Mouse (Mus musculus): ENCODE data around the gene Trappc6a. TPM values are rescaled to one million over a fixed set of nuclear protein-coding genes. Genes with fewer than 3 reads are reported as not detected.

Trappc6a gene
- polyA plus RNA-seq, 1 experiment: 57.3 TPM

GRCm38 (mm10) chr7:19562643-19563410, 54.6 kb downstream of the Trappc6a start, which contains the start of gene Ppp1r37:
Gene Ppp1r37, minus strand, starts transcription at chr7:19563076.
- H3K36me3 ChIP-seq (ENCODE audit: control insufficient read depth, insufficient read depth): peaks cover 4% of the 10 kb centered on the region
- peaks cover 37% of the 10 kb centered on the region for H3K79me2 ChIP-seq (ENCODE audit: control insufficient read depth, insufficient read depth)
- TF ChIP-seq CEBPB (IDR thresholded peaks at IDR 0.05; ENCODE audit: insufficient read depth, poor library complexity, severe bottlenecking) (no peak), USF1 (IDR thresholded peaks at IDR 0.05; ENCODE audit: low read depth) (no peak), SRF (IDR thresholded peaks at IDR 0.05; ENCODE audit: control insufficient read depth, insufficient read length, low read depth) (no peak), MAX (IDR thresholded peaks at IDR 0.05; ENCODE audit: low read depth) (no peak), MYOD1 (IDR thresholded peaks at IDR 0.05; ENCODE audit: control insufficient read depth in 1 of 3, insufficient read length in 2 of 3, low read depth in 2 of 3) (no peak), TCF12 (IDR thresholded peaks at IDR 0.05; ENCODE audit: insufficient read depth, poor library complexity, severe bottlenecking) (no peak), TCF3 (IDR thresholded peaks at IDR 0.05; ENCODE audit: insufficient read length, low read depth) (no peak), E2F4 (IDR thresholded peaks at IDR 0.05; ENCODE audit: insufficient read depth) (no peak), POLR2A (IDR thresholded peaks at IDR 0.05; ENCODE audit: insufficient read length, low read depth) (no peak), REST (IDR thresholded peaks at IDR 0.05; ENCODE audit: insufficient read depth, insufficient read length) (no peak), POLR2AphosphoS2 (IDR thresholded peaks at IDR 0.05; ENCODE audit: insufficient read length, low read depth) (no peak), MYOG (IDR thresholded peaks at IDR 0.05; ENCODE audit: control insufficient read depth in 1 of 3, insufficient read depth in 1 of 3, insufficient read length in 2 of 3, low read depth in 2 of 3) (no peak)
- H3K4me2 ChIP-seq (ENCODE audit: low read depth): peak within 1 kb of the TSS; percentile 90
- H3K4me3 ChIP-seq: peak within 1 kb of the TSS; percentile 85
- peak within 1 kb of the TSS; percentile 38 for H3ac ChIP-seq (ENCODE audit: control insufficient read depth, insufficient read length)
- no peaks in the 10 kb centered on the region for H3K27me3 ChIP-seq (ENCODE audit: control insufficient read depth, insufficient read depth, insufficient read length)

GRCm38 (mm10) chr7:19563884-19564283, 55.7 kb downstream of the Trappc6a start:
- H3K4me2 ChIP-seq (ENCODE audit: low read depth): no peak overlapping the region

GRCm38 (mm10) chr7:19564455-19564854, 56.3 kb downstream of the Trappc6a start:
- Histone ChIP-seq H3K36me3 (ENCODE audit: control insufficient read depth, insufficient read depth) (peaks cover 11% of the 10 kb centered on the region), H3K4me2 (ENCODE audit: low read depth) (no peak overlapping the region), H3K27me3 (ENCODE audit: control insufficient read depth, insufficient read depth, insufficient read length) (no peaks in the 10 kb centered on the region), H3ac (ENCODE audit: control insufficient read depth, insufficient read length) (no peak overlapping the region), H3K79me2 (ENCODE audit: control insufficient read depth, insufficient read depth) (peaks cover 32% of the 10 kb centered on the region), H3K4me3 (no peak overlapping the region)
- TF ChIP-seq MYOD1 (IDR thresholded peaks at IDR 0.05; ENCODE audit: control insufficient read depth in 1 of 3, insufficient read length in 2 of 3, low read depth in 2 of 3): no peak
- TF ChIP-seq POLR2AphosphoS2 (IDR thresholded peaks at IDR 0.05; ENCODE audit: insufficient read length, low read depth): no peak
- TF ChIP-seq E2F4 (IDR thresholded peaks at IDR 0.05; ENCODE audit: insufficient read depth): no peak
- no peak for TF ChIP-seq MAX (IDR thresholded peaks at IDR 0.05; ENCODE audit: low read depth)
- TF ChIP-seq TCF3 (IDR thresholded peaks at IDR 0.05; ENCODE audit: insufficient read length, low read depth): no peak
- no peak for TF ChIP-seq REST (IDR thresholded peaks at IDR 0.05; ENCODE audit: insufficient read depth, insufficient read length)
- TF ChIP-seq USF1 (IDR thresholded peaks at IDR 0.05; ENCODE audit: low read depth): no peak
- no peak for TF ChIP-seq MYOG (IDR thresholded peaks at IDR 0.05; ENCODE audit: control insufficient read depth in 1 of 3, insufficient read depth in 1 of 3, insufficient read length in 2 of 3, low read depth in 2 of 3)
- no peak for TF ChIP-seq SRF (IDR thresholded peaks at IDR 0.05; ENCODE audit: control insufficient read depth, insufficient read length, low read depth)
- no peak for TF ChIP-seq POLR2A (IDR thresholded peaks at IDR 0.05; ENCODE audit: insufficient read length, low read depth)
- no peak for TF ChIP-seq CEBPB (IDR thresholded peaks at IDR 0.05; ENCODE audit: insufficient read depth, poor library complexity, severe bottlenecking)
- no peak for TF ChIP-seq TCF12 (IDR thresholded peaks at IDR 0.05; ENCODE audit: insufficient read depth, poor library complexity, severe bottlenecking)

More at GRCm38 (mm10) chr7:19563884-19564283, 55.7 kb downstream of the Trappc6a start:
- no peaks in the 10 kb centered on the region for H3K27me3 ChIP-seq (ENCODE audit: control insufficient read depth, insufficient read depth, insufficient read length)
- peaks cover 5% of the 10 kb centered on the region for H3K36me3 ChIP-seq (ENCODE audit: control insufficient read depth, insufficient read depth)
- peaks cover 32% of the 10 kb centered on the region for H3K79me2 ChIP-seq (ENCODE audit: control insufficient read depth, insufficient read depth)
- TF ChIP-seq TCF12 (IDR thresholded peaks at IDR 0.05; ENCODE audit: insufficient read depth, poor library complexity, severe bottlenecking): no peak
- TF ChIP-seq USF1 (IDR thresholded peaks at IDR 0.05; ENCODE audit: low read depth): no peak
- TF ChIP-seq SRF (IDR thresholded peaks at IDR 0.05; ENCODE audit: control insufficient read depth, insufficient read length, low read depth): no peak
- no peak for TF ChIP-seq POLR2A (IDR thresholded peaks at IDR 0.05; ENCODE audit: insufficient read length, low read depth)
- H3ac ChIP-seq (ENCODE audit: control insufficient read depth, insufficient read length): no peak overlapping the region
- no peak overlapping the region for H3K4me3 ChIP-seq

Other genes with a start within 250 kb of the Trappc6a start
- gene Vasp, start 236.6 kb upstream of the Trappc6a start, polyA plus RNA-seq (2012; fragmentation: generic; extraction: Trizol): 189 TPM
- gene Ppm1n, start 228.3 kb upstream of the Trappc6a start, polyA plus RNA-seq (2012; fragmentation: generic; extraction: Trizol): 0.42 TPM
- gene Rtn2, start 225.8 kb upstream of the Trappc6a start, polyA plus RNA-seq (2012; fragmentation: generic; extraction: Trizol): 340 TPM
- 0.82 TPM for gene Fosb, start 198.3 kb upstream of the Trappc6a start, polyA plus RNA-seq (2012; fragmentation: generic; extraction: Trizol)
- gene Ercc1, start 163.6 kb upstream of the Trappc6a start, polyA plus RNA-seq (2012; fragmentation: generic; extraction: Trizol): 83.1 TPM
- 13.7 TPM for gene Cd3eap, start 148.9 kb upstream of the Trappc6a start, polyA plus RNA-seq (2012; fragmentation: generic; extraction: Trizol)
- 36.0 TPM for gene Ppp1r13l, start 148.6 kb upstream of the Trappc6a start, polyA plus RNA-seq (2012; fragmentation: generic; extraction: Trizol)
- gene Ercc2, start 126.4 kb upstream of the Trappc6a start, polyA plus RNA-seq (2012; fragmentation: generic; extraction: Trizol): 11.5 TPM
- gene Klc3, start 104.3 kb upstream of the Trappc6a start, polyA plus RNA-seq (2012; fragmentation: generic; extraction: Trizol): 3.5 TPM
- gene Ckm, start 103.6 kb upstream of the Trappc6a start, polyA plus RNA-seq (2012; fragmentation: generic; extraction: Trizol): 1,561 TPM
- gene Mark4, start 49.6 kb upstream of the Trappc6a start, polyA plus RNA-seq (2012; fragmentation: generic; extraction: Trizol): 18.2 TPM
- not detected for gene Exoc3l2, start 45.1 kb upstream of the Trappc6a start, polyA plus RNA-seq (2012; fragmentation: generic; extraction: Trizol)
- 7.8 TPM for gene Bloc1s3, start within 50 bp of the Trappc6a start, polyA plus RNA-seq (2012; fragmentation: generic; extraction: Trizol)
- 0.06 TPM for gene Nkpd1, start 9.4 kb downstream of the Trappc6a start, polyA plus RNA-seq (2012; fragmentation: generic; extraction: Trizol)
- gene Ppp1r37, start 54.7 kb downstream of the Trappc6a start, polyA plus RNA-seq (2012; fragmentation: generic; extraction: Trizol): 48.4 TPM
- 1.5 TPM for gene Zfp296, start 68.9 kb downstream of the Trappc6a start, polyA plus RNA-seq (2012; fragmentation: generic; extraction: Trizol)
- gene Gemin7, start 69.2 kb downstream of the Trappc6a start, polyA plus RNA-seq (2012; fragmentation: generic; extraction: Trizol): 89.8 TPM
- gene Clasrp, start 96.1 kb downstream of the Trappc6a start, polyA plus RNA-seq (2012; fragmentation: generic; extraction: Trizol): 14.8 TPM
- 25.7 TPM for gene Relb, start 121.0 kb downstream of the Trappc6a start, polyA plus RNA-seq (2012; fragmentation: generic; extraction: Trizol)
- 126 TPM for gene Clptm1, start 156.6 kb downstream of the Trappc6a start, polyA plus RNA-seq (2012; fragmentation: generic; extraction: Trizol)
- not detected for gene Apoc2, start 169.5 kb downstream of the Trappc6a start, polyA plus RNA-seq (2012; fragmentation: generic; extraction: Trizol)
- not detected for gene Gm44805, start 173.0 kb downstream of the Trappc6a start, polyA plus RNA-seq (2012; fragmentation: generic; extraction: Trizol)
- not detected for gene Apoc4, start 173.1 kb downstream of the Trappc6a start, polyA plus RNA-seq (2012; fragmentation: generic; extraction: Trizol)
- gene Apoc1, start 184.3 kb downstream of the Trappc6a start, polyA plus RNA-seq (2012; fragmentation: generic; extraction: Trizol): not detected
- 2.3 TPM for gene Apoe, start 190.8 kb downstream of the Trappc6a start, polyA plus RNA-seq (2012; fragmentation: generic; extraction: Trizol)
- gene Tomm40, start 207.0 kb downstream of the Trappc6a start, polyA plus RNA-seq (2012; fragmentation: generic; extraction: Trizol): 112 TPM
- 27.1 TPM for gene Nectin2, start 242.1 kb downstream of the Trappc6a start, polyA plus RNA-seq (2012; fragmentation: generic; extraction: Trizol)